Mouse (Mus musculus): ENCODE measurements around the gene Rnf123.
A peak's percentile ranks its signal among the peaks of the same experiment; 100 is the strongest.

Rnf123 gene

DNA sequence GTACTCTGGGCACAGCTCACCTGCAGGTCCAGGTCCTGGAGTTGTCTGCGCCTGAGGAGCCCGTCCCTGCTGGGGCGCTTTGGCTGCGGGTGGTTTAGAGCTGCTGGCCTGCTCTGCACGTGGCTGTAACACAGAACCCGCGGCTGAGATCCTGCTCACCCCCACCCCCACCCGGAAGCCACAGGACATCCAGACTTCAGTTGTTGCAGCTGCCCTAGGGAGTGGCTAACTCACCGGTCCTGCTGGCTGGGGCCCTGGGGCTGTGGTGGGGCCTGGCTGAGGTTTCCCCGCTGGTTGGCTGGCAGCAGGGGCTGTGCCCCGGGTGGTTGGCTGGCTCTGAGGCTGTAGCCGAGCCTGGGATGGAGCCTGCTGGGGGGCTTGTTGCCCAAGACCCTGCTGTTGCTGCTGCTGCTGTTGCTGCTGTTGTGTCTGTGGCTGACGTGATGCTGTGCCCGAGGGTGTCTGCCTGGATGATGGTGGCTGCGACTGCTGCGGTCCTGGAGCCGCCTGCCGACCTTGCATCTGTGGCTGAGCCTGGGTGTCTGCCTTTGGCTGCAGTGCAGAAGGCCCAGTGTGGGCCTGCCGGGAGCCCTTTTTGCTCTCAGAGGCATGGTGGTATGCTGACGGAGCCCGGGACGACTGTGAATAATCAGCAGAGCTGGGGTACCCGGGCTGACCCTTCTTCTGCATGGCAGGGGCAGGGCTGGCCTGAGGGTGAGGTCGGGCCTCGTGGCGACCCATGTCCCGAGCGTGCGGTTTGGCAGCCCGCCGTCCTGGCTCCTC, 21.8 kb upstream of the Rnf123 start:
- DNase-seq (ENCODE audit: low spot score), result no peak

GRCm38 (mm10) chr9:108099619-108100018, 16.5 kb upstream of the Rnf123 start:
- DNase-seq (ENCODE audit: low spot score), result no peak

DNA sequence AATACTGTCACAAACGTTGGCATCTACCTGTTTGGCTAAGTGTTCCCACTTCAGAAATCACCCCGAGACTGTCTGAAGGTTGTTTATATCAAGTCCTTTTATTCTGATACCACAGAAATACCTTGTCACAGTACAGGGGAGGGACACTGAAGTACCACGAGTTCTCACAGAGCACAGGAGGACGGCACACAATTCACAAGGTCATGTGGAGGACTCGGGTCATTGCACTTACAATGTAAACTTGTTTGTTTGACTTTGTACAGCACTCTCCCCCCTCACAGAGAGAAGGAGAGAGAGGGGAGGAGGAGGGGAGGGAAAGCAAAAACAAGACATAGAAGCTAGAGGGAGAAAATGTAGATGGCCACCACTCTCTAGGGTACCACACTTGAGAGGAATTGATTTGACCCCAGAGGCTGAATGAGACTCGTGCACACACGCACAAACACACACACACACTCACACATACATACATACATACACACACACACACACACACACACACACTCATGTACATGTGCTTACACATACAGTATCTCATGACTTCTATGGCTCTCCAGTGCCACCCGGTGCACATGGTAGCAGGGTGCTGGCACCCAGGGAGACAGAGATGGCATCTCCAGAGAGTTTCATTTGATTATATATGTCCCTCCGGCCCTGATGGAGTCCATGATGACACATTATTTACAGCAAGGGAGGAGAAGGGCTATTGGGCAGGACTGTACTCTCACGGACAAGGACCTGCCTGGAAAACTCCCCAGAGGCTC, 13.0 kb upstream of the Rnf123 start:
- no peak for DNase-seq (ENCODE audit: low spot score)

DNA sequence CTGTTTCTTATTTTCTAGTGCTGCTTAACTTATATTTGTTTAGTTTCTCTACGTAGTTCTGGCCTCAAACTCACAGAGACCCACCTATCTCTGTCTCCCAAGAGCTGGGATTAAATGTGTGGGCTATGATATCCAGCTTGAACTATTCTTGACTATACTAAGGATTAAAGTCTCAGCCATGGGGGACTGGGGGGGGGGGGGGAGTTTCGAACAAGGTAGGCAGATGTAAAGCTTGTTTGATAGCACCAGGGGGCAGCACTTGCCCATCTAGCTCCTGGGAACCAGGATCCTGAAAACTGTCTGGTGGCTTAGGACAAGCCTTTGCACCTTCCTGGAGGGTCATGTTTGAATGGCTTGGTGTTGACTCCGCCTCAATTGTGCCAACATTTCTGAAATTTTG, 12.4 kb upstream of the Rnf123 start:
- DNase-seq (ENCODE audit: low spot score), result peak; percentile 75

GRCm38 (mm10) chr9:108094998-108095411, 11.9 kb upstream of the Rnf123 start:
- DNase-seq (ENCODE audit: low spot score), result no peak

GRCm38 (mm10) chr9:108094184-108094941, 11.2 kb upstream of the Rnf123 start, which contains the start of gene Apeh:
Gene Apeh, minus strand, starts transcription at chr9:108094606.
- peak; percentile 91 for DNase-seq (ENCODE audit: low spot score)

- DNase-seq (ENCODE audit: low spot score), result no peak
Measured at GRCm38 (mm10) chr9:108093586-108093985, 10.4 kb upstream of the Rnf123 start.

DNA sequence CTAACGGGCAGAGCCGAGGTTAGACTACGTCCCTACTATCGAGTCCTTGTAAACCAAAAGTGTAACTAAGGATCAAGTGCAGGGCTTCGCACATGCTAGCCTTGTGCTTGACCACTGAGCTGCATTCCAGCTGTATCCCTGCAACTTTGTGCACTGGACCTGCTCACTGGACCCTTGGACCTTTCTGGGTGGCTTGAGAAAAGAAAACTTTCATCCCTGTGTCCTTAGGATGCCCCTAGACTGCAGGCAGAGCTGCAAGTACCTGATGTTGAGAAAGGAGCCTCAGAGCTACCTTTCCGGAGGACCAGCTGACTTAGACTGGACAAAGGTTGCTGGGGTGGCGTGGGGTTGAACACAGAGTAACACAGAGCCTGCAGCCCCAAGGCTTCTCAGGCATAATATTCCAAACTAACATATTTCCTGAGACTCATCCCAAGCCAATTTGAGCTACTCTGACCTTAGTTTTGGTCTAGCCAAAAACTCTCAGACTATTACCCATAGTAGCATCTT, 7.5 kb upstream of the Rnf123 start:
- no peak for DNase-seq (ENCODE audit: low spot score)

DNA sequence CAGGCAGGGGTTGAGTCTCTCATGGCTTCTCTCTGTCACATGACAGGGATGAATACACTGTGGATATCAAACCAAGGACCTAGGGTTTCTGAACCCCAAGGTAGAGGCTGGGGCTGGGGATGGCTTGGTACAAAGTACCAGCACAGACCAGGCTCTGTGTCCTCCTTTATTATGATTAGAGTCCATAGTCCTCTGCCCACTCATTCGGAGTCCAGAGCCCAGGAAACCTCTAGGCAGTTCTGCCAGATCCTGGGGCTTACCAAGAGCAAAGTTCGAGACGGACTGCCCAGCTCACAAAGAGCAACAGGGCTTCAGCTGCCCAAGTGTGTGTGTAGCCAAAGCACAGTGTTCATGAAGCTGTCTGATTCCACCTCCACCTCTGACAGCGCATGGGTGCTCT, 2.1 kb upstream of the Rnf123 start:
- DNase-seq (ENCODE audit: low spot score), result no peak

GRCm38 (mm10) chr9:108083561-108083960, 415 bp upstream of the Rnf123 start:
- no peak for DNase-seq (ENCODE audit: low spot score)

- DNase-seq (ENCODE audit: low spot score), result no peak
Measured at GRCm38 (mm10) chr9:108082549-108082948, 597 bp downstream of the Rnf123 start.

DNA sequence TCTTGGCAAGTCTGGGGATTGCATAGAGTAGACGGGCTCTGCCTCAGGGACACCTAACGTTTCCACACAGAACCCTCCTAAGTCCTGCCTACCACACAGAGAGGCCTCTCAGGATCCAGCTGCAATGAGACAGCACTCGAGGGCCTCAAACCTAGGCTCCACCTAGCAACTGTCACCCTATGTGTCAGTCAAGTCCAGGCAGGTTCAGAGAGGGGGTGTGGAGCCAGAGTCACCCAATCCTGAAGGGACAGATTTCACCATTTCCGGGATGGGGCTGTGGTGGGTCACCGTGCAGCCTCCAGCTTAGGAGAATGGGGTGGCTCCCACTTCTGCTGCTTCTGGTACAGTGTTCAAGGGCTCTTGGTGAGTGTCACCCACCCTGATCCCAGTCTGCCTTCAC, 3.0 kb downstream of the Rnf123 start, which contains the start of gene Mst1:
Gene Mst1 (plus strand): TSS at position 269 of the 400 bp plus-strand sequence.
- DNase-seq (ENCODE audit: low spot score), result no peak

DNA sequence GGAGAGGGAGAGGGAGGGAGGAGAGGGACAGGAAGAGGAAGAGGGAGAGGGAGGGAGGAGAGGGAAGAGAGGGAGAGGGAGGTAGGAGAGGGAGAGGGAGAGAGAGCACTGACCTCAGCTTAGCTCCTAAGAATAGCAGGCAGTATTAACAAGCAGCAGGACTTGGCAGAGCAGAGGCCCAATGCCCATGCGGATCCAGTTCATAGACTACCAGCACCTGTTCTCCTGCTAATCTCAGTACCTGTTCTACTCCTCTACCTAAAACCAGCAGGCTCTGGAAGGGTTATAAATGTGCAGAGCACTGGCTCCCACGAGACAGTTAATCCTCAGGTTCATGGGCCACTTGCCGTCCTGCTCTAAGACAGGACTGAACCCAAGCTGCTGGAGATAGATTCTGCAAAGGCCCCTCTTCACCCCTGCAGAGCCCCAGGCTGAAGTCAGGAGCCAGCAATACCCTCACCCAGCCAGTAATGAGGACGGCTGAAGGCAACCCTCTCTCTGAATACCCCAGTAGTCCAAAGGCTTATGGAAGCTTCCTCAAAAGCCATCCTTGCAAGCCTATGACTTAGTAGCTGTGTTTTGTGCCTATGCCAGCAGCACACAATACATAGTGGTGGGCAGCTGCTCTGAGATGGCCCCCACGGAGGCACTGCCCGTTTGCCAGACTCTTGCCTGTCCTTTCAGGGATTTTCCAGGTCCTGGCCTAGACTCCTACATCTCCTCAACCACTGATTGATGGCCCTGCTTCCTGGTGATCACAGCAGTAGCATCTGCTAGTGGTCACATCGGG, 9.8 kb downstream of the Rnf123 start:
- no peak for DNase-seq (ENCODE audit: low spot score)

- no peak for DNase-seq (ENCODE audit: low spot score)
Measured at GRCm38 (mm10) chr9:108072481-108072924, 10.6 kb downstream of the Rnf123 start.

DNA sequence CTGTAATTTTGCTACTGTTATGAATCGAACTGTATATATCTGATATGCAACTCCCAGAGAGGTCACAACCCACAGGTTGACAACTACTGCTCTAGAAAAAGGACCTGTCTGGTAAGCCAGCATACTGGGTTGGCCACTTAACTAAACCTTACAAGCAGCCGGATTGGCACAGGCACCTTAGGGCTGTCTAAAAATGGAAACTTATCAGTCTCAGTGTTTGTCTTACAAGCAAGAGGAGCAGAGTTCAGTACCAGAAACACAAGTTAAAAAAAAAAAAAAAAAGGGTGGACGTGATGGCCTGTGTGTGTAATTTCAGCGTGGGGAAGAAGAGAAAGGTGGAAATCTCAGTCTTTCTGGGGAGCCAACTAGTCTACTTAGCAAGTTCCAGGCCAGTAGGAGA, 11.3 kb downstream of the Rnf123 start:
- no peak for DNase-seq (ENCODE audit: low spot score)

- no peak for DNase-seq (ENCODE audit: low spot score)
Measured at GRCm38 (mm10) chr9:108069529-108069928, 13.6 kb downstream of the Rnf123 start.

GRCm38 (mm10) chr9:108069007-108069406, 14.1 kb downstream of the Rnf123 start:
- DNase-seq (ENCODE audit: low spot score), result no peak

DNA sequence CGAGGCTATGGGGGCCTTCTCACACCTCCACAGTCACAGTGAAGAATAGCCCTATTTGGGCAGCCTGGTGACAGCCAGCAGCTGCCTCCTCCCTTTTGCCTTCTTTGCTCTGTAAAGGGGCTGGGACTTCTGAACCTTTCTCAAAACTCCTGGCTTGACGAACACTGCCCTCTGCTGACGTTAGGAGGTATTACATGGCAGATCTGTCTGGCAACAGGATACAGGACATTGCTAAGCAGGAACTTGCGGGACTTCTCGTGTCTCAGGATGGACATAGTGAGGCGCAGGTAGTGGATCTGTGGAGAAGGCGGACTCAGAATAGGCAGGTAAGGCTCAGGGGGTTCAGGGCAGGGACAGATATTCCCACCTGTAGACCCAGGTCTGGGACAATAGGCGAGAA, 15.2 kb downstream of the Rnf123 start:
- peak; percentile 87 for DNase-seq (ENCODE audit: low spot score)

GRCm38 (mm10) chr9:108067199-108067598, 15.9 kb downstream of the Rnf123 start:
- DNase-seq (ENCODE audit: low spot score), result no peak

DNA sequence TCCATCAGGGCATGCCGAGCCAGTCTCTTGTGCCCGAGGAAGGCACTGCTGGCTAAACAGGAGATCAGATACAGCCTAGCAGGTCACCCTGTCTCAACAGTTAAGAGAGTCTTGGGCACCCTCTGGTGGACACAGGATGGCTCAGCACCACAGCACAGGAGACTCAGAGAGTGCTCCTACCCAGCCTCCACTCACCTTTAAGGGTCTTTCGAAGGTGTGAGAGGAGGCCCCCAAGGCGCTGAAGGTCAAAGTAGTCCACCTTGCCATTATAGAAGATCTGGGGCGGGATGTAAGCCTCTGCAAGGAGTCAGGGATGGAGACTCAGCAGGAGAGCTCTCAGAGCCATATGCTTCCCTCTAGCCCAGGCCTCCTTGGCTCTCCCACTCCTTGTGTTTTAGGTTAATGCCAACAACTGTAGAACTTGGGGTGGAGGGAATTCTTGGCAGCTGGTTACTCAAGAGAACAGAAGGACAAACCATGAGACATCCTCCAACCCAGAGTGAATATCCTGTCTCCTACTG, 17.6 kb downstream of the Rnf123 start:
- peak; percentile 82 for DNase-seq (ENCODE audit: low spot score)

DNA sequence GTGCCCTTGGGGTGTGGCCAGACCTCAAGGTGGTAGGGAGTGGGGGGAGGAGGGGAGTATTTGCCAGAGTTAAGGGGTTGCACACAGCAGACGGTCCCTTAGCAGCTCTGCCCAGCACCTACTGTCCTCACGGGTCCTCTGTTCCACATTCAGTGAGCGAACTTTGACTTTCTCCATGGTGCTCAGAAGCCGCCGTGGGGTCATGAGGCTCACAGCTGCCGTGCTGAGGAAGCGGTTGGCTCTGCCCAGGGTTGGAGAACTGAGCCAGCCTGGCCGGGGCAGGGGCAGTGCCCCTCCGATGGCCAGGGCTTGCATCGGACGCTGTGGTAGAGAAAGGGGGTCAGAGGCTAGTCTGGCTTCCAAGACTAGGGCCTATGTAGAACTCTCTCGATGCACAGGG, 19.8 kb downstream of the Rnf123 start:
- no peak for DNase-seq (ENCODE audit: low spot score)

Data from MN1 (cell line).